Comparison of ENCODE assay signal across 15 mouse cellular contexts in the genomic region with DNA sequence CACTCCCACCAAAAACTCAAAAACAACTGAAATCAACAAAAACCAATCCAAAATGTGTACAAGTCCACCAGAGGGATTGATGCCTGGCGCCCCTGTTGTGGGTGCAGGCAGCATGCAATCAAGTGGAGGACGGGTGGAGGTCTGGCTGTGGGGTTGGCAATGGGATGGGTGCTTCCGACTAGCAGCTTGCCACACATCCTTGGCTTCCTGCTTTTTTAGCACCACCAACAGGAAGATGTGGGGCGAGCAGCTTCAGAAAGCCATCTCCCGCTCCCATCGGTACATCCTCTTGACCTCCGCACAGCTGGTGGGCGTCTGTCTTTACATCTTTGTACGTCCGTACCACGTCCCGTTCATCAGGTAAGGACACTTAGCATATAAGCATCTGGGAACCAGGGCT.
DNase-seq lines count a peak whose midpoint lies in the region; ATAC-seq and TF ChIP-seq lines count a peak whose summit lies in the region.
"Had no signal": no experiment of that assay in that cellular context is flagged by ENCODE, and none has a peak within 500 bp of the region (broad histone marks: within the 10 kb centered on the region; RNA-seq: fewer than 3 reads in every experiment).

No protein-coding gene starts in this region.

- no peaks in the 10 kb centered on the region for H3K27me3 ChIP-seq in heart, embryonic 16.5 days (ENCODE audit: control insufficient read depth, insufficient read depth, low read length)
- no peaks in the 10 kb centered on the region for H3K27me3 ChIP-seq in heart, embryonic 11.5 days (ENCODE audit: control insufficient read depth, insufficient read depth, low read length)
- no peaks in the 10 kb centered on the region for H3K27me3 ChIP-seq in liver, adult 2 months (ENCODE audit: control insufficient read depth, insufficient read depth, low read length)
- H3K27me3 ChIP-seq in liver, embryonic 12.5 days (replicated peaks), result no peaks in the 10 kb centered on the region
- H3K27me3 ChIP-seq: embryonic facial prominence, embryonic 15.5 days; forebrain, embryonic 15.5 days; midbrain, embryonic 12.5 days; neural tube, embryonic 15.5 days had no signal

- no peak overlapping the region for H3K4me2 ChIP-seq in heart, embryonic 16.5 days (ENCODE audit: low read depth, low read length)
- no peak overlapping the region for H3K4me2 ChIP-seq in heart, embryonic 11.5 days
- no peak overlapping the region for H3K4me2 ChIP-seq in liver, embryonic 12.5 days
- H3K4me2 ChIP-seq: embryonic facial prominence, embryonic 15.5 days; forebrain, embryonic 15.5 days; midbrain, embryonic 12.5 days; neural tube, embryonic 15.5 days had no signal

- H3K9ac ChIP-seq in heart, embryonic 16.5 days (ENCODE audit: low read length), result no peak overlapping the region
- no peak overlapping the region for H3K9ac ChIP-seq in heart, embryonic 11.5 days (ENCODE audit: low read depth, low read length)
- H3K9ac ChIP-seq in liver, adult 2 months (ENCODE audit: low read depth, low read length), result no peak overlapping the region
- H3K9ac ChIP-seq in liver, embryonic 12.5 days, result no peak overlapping the region
- H3K9ac ChIP-seq: embryonic facial prominence, embryonic 15.5 days; forebrain, embryonic 15.5 days; midbrain, embryonic 12.5 days; neural tube, embryonic 15.5 days had no signal

- ATAC-seq in heart, embryonic 16.5 days (replicated peaks; ENCODE audit: extremely low read depth, insufficient read depth, low FRiP score), result no peak
- no peak for ATAC-seq in heart, embryonic 11.5 days (replicated peaks; ENCODE audit: insufficient number of reproducible peaks, low FRiP score, low TSS enrichment)
- ATAC-seq in liver, embryonic 12.5 days, result no peak
- ATAC-seq in megakaryocyte progenitor cell, adult 5-6 weeks (replicated peaks; ENCODE audit: poor library complexity), result peak; percentile 51
- no peak for ATAC-seq in cerebellum, adult (ENCODE audit: insufficient number of reproducible peaks, low FRiP score, low TSS enrichment)
- ATAC-seq: forebrain, embryonic 15.5 days had no signal

- peak; percentile 21; the same call in 1 of the 2 replicates for TF ChIP-seq CTCF in liver, adult 2 months (IDR thresholded peaks at IDR 0.05; ENCODE audit: low read depth, low read length)
- TF ChIP-seq CTCF in bone marrow macrophage, adult 2 months (IDR thresholded peaks at IDR 0.05; ENCODE audit: low read depth, low read length), result no peak

- no peaks in the 10 kb centered on the region for H3K9me3 ChIP-seq in heart, embryonic 16.5 days (replicated peaks; ENCODE audit: control insufficient read depth, low read length)
- no peaks in the 10 kb centered on the region for H3K9me3 ChIP-seq in heart, embryonic 11.5 days (replicated peaks; ENCODE audit: control insufficient read depth, low read length)
- no peaks in the 10 kb centered on the region for H3K9me3 ChIP-seq in liver, embryonic 12.5 days (replicated peaks)
- H3K9me3 ChIP-seq: embryonic facial prominence, embryonic 15.5 days; forebrain, embryonic 15.5 days; midbrain, embryonic 12.5 days; neural tube, embryonic 15.5 days had no signal

- H3K4me1 ChIP-seq in heart, embryonic 16.5 days (ENCODE audit: control insufficient read depth, insufficient read depth, low read length), result peaks cover 27% of the 10 kb centered on the region
- peaks cover 17% of the 10 kb centered on the region for H3K4me1 ChIP-seq in heart, embryonic 11.5 days (ENCODE audit: control insufficient read depth, insufficient read depth, low read length)
- H3K4me1 ChIP-seq in liver, adult 2 months (ENCODE audit: control insufficient read depth, insufficient read depth, low read length), result peaks cover 5% of the 10 kb centered on the region; the same call in 1 of the 2 replicates
- H3K4me1 ChIP-seq in liver, embryonic 12.5 days, result peaks cover 29% of the 10 kb centered on the region
- H3K4me1 ChIP-seq in bone marrow macrophage, adult 2 months (ENCODE audit: control insufficient read depth, insufficient read depth, low read length), result peaks cover 35% of the 10 kb centered on the region
- H3K4me1 ChIP-seq: forebrain, embryonic 15.5 days; midbrain, embryonic 12.5 days had no signal

- WGBS in heart, embryonic 16.5 days, result 57% methylated on average over 12 of the region's 12 CpGs
- WGBS in heart, embryonic 11.5 days (ENCODE audit: insufficient replicate concordance), result 56% methylated on average over 12 of the region's 12 CpGs
- 85% methylated on average over 12 of the region's 12 CpGs for WGBS in liver, adult 2 months
- WGBS in liver, embryonic 12.5 days (ENCODE audit: insufficient replicate concordance), result 61% methylated on average over 12 of the region's 12 CpGs

- DNase-seq in liver, adult 2 months (ENCODE audit: extremely low read depth, low read depth, low spot score), result no peak
- DNase-seq in urinary bladder, adult 18-20 months (ENCODE audit: low spot score in 2 of 2), result no peak
- DNase-seq: adrenal gland, postnatal 25 days; cerebellum, adult 8-10 months; right cerebral cortex, postnatal 25 days had no signal

- 0 out of 2 replicates have a peak overlapping the region, but pooled peaks have one; percentile 68 for H3K27ac ChIP-seq in heart, embryonic 16.5 days (ENCODE audit: low read length)
- no peak overlapping the region; the same call in 1 of the 2 replicates for H3K27ac ChIP-seq in heart, embryonic 11.5 days (ENCODE audit: low read depth, low read length)
- H3K27ac ChIP-seq in liver, adult 2 months (replicated peaks; ENCODE audit: insufficient read depth, low read depth, low read length), result no peak overlapping the region
- no peak overlapping the region for H3K27ac ChIP-seq in liver, embryonic 12.5 days
- H3K27ac ChIP-seq in bone marrow macrophage, adult 2 months (ENCODE audit: insufficient read depth, low read depth, low read length), result peak overlapping the region; percentile 82
- H3K27ac ChIP-seq: embryonic facial prominence, embryonic 15.5 days; forebrain, embryonic 15.5 days; midbrain, embryonic 12.5 days; neural tube, embryonic 15.5 days had no signal

- no peaks in the 10 kb centered on the region for H3K36me3 ChIP-seq in heart, embryonic 16.5 days (ENCODE audit: control insufficient read depth, insufficient read depth)
- no peaks in the 10 kb centered on the region for H3K36me3 ChIP-seq in heart, embryonic 11.5 days (ENCODE audit: control insufficient read depth, insufficient read depth, low read length)
- H3K36me3 ChIP-seq in liver, adult 2 months (ENCODE audit: control insufficient read depth, insufficient read depth, low read length), result no peaks in the 10 kb centered on the region
- H3K36me3 ChIP-seq in liver, embryonic 12.5 days, result no peaks in the 10 kb centered on the region
- H3K36me3 ChIP-seq: embryonic facial prominence, embryonic 15.5 days; forebrain, embryonic 15.5 days; midbrain, embryonic 12.5 days; neural tube, embryonic 15.5 days had no signal

- H3K79me2 ChIP-seq in liver, adult 2 months (ENCODE audit: control insufficient read depth, insufficient read depth, low read length), result no peaks in the 10 kb centered on the region

- TF ChIP-seq POLR2A in liver, adult 2 months (IDR thresholded peaks at IDR 0.05; ENCODE audit: extremely low read depth, insufficient read depth, low read length), result no peak
- TF ChIP-seq POLR2A in bone marrow macrophage, adult 2 months (IDR thresholded peaks at IDR 0.05; ENCODE audit: borderline replicate concordance, low read depth, low read length), result no peak

- H3K4me3 ChIP-seq in heart, embryonic 16.5 days (ENCODE audit: low read length), result no peak overlapping the region
- no peak overlapping the region for H3K4me3 ChIP-seq in heart, embryonic 11.5 days (ENCODE audit: low read depth, low read length)
- no peak overlapping the region for H3K4me3 ChIP-seq in liver, adult 2 months (ENCODE audit: insufficient read depth, low read depth, low read length)
- no peak overlapping the region for H3K4me3 ChIP-seq in liver, embryonic 12.5 days
- H3K4me3 ChIP-seq in bone marrow macrophage, adult 2 months (ENCODE audit: insufficient read depth, low read length), result no peak overlapping the region
- H3K4me3 ChIP-seq: embryonic facial prominence, embryonic 15.5 days; forebrain, embryonic 15.5 days; midbrain, embryonic 12.5 days; neural tube, embryonic 15.5 days had no signal

Comparison
In these comparisons a context has a peak if more than half of its experiments do, and no peak if none do; other contexts are left out.
1. H3K27ac ChIP-seq: peak in heart, embryonic 16.5 days (single experiment) and bone marrow macrophage, adult 2 months (single experiment); none in heart, embryonic 11.5 days (single experiment), liver, adult 2 months (single experiment) and liver, embryonic 12.5 days (single experiment).